Mouse (Mus musculus): ENCODE measurements around the gene Plvap. TPM values are rescaled to one million over a fixed set of nuclear protein-coding genes. Genes with fewer than 3 reads are reported as not detected.

Gene Plvap
- polyA plus RNA-seq (2014; fragmentation: Illumina TruSeq; extraction: RNeasy Lipid Tissue Mini Kit (QIAGEN cat#74804); ENCODE audit: low read depth, low replicate concordance): 6.2 TPM

GRCm38 (mm10) chr8:71511644-71512043 lies at the start of gene Plvap:
TSS of gene Plvap (minus strand) at chr8:71511752.

GRCm38 (mm10) chr8:71558071-71558957 lies 46.8 kb upstream of the Plvap start, which contains the start of gene Tmem221:
TSS of gene Tmem221 (minus strand) at chr8:71558871.

GRCm38 (mm10) chr8:71542632-71543343 lies 31.2 kb upstream of the Plvap start, which contains the start of gene Mvb12a:
TSS of gene Mvb12a (plus strand) at chr8:71542922.

GRCm38 (mm10) chr8:71537028-71537867 lies 25.7 kb upstream of the Plvap start, which contains the start of gene Bst2:
TSS of gene Bst2 (minus strand) at chr8:71537456.

GRCm38 (mm10) chr8:71525226-71526050 lies 13.9 kb upstream of the Plvap start, which contains the start of gene Ccdc194:
TSS of gene Ccdc194 (minus strand) at chr8:71525711.

GRCm38 (mm10) chr8:71487691-71488445 lies 23.7 kb downstream of the Plvap start, which contains the start of gene Gtpbp3:
TSS of gene Gtpbp3 (plus strand) at chr8:71488103.

GRCm38 (mm10) chr8:71485142-71486135 lies 26.1 kb downstream of the Plvap start, which contains the start of gene Ano8:
TSS of gene Ano8 (minus strand) at chr8:71485963.

GRCm38 (mm10) chr8:71468916-71469315 lies 42.6 kb downstream of the Plvap start, which contains the start of gene Dda1:
TSS of gene Dda1 (plus strand) at chr8:71469199.

GRCm38 (mm10) chr8:71464513-71465500 lies 46.7 kb downstream of the Plvap start, which contains the start of gene Mrpl34:
TSS of gene Mrpl34 (plus strand) at chr8:71464959.

GRCm38 (mm10) chr8:71463188-71464033 lies 48.1 kb downstream of the Plvap start, which contains the start of gene Abhd8:
TSS of gene Abhd8 (minus strand) at chr8:71463655.

Other genes with a start within 250 kb of the Plvap start
- gene Myo9b, start 239.0 kb downstream of the Plvap start, polyA plus RNA-seq (2014; fragmentation: Illumina TruSeq; extraction: RNeasy Lipid Tissue Mini Kit (QIAGEN cat#74804); ENCODE audit: low read depth, low replicate concordance): 1.3 TPM
- 1.9 TPM for gene Haus8, start 238.8 kb downstream of the Plvap start, polyA plus RNA-seq (2014; fragmentation: Illumina TruSeq; extraction: RNeasy Lipid Tissue Mini Kit (QIAGEN cat#74804); ENCODE audit: low read depth, low replicate concordance)
- gene Use1, start 144.9 kb downstream of the Plvap start, polyA plus RNA-seq (2014; fragmentation: Illumina TruSeq; extraction: RNeasy Lipid Tissue Mini Kit (QIAGEN cat#74804); ENCODE audit: low read depth, low replicate concordance): 2.1 TPM
- gene Ocel1, start 140.5 kb downstream of the Plvap start, polyA plus RNA-seq (2014; fragmentation: Illumina TruSeq; extraction: RNeasy Lipid Tissue Mini Kit (QIAGEN cat#74804); ENCODE audit: low read depth, low replicate concordance): 2.1 TPM
- 2.5 TPM for gene Nr2f6, start 129.8 kb downstream of the Plvap start, polyA plus RNA-seq (2014; fragmentation: Illumina TruSeq; extraction: RNeasy Lipid Tissue Mini Kit (QIAGEN cat#74804); ENCODE audit: low read depth, low replicate concordance)
- gene Ushbp1, start 116.0 kb downstream of the Plvap start, polyA plus RNA-seq (2014; fragmentation: Illumina TruSeq; extraction: RNeasy Lipid Tissue Mini Kit (QIAGEN cat#74804); ENCODE audit: low read depth, low replicate concordance): 0.89 TPM
- gene Babam1, start 114.9 kb downstream of the Plvap start, polyA plus RNA-seq (2014; fragmentation: Illumina TruSeq; extraction: RNeasy Lipid Tissue Mini Kit (QIAGEN cat#74804); ENCODE audit: low read depth, low replicate concordance): 17.8 TPM
- gene Ankle1, start 105.7 kb downstream of the Plvap start, polyA plus RNA-seq (2014; fragmentation: Illumina TruSeq; extraction: RNeasy Lipid Tissue Mini Kit (QIAGEN cat#74804); ENCODE audit: low read depth, low replicate concordance): not detected
- gene Abhd8, start 48.1 kb downstream of the Plvap start, polyA plus RNA-seq (2014; fragmentation: Illumina TruSeq; extraction: RNeasy Lipid Tissue Mini Kit (QIAGEN cat#74804); ENCODE audit: low read depth, low replicate concordance): 0.77 TPM
- gene Mrpl34, start 46.8 kb downstream of the Plvap start, polyA plus RNA-seq (2014; fragmentation: Illumina TruSeq; extraction: RNeasy Lipid Tissue Mini Kit (QIAGEN cat#74804); ENCODE audit: low read depth, low replicate concordance): 16.9 TPM
- 1.3 TPM for gene Dda1, start 42.6 kb downstream of the Plvap start, polyA plus RNA-seq (2014; fragmentation: Illumina TruSeq; extraction: RNeasy Lipid Tissue Mini Kit (QIAGEN cat#74804); ENCODE audit: low read depth, low replicate concordance)
- 0.85 TPM for gene Ano8, start 25.8 kb downstream of the Plvap start, polyA plus RNA-seq (2014; fragmentation: Illumina TruSeq; extraction: RNeasy Lipid Tissue Mini Kit (QIAGEN cat#74804); ENCODE audit: low read depth, low replicate concordance)
- gene Gtpbp3, start 23.6 kb downstream of the Plvap start, polyA plus RNA-seq (2014; fragmentation: Illumina TruSeq; extraction: RNeasy Lipid Tissue Mini Kit (QIAGEN cat#74804); ENCODE audit: low read depth, low replicate concordance): 1.4 TPM
- gene Ccdc194, start 14.0 kb upstream of the Plvap start, polyA plus RNA-seq (2014; fragmentation: Illumina TruSeq; extraction: RNeasy Lipid Tissue Mini Kit (QIAGEN cat#74804); ENCODE audit: low read depth, low replicate concordance): not detected
- gene Bst2, start 25.7 kb upstream of the Plvap start, polyA plus RNA-seq (2014; fragmentation: Illumina TruSeq; extraction: RNeasy Lipid Tissue Mini Kit (QIAGEN cat#74804); ENCODE audit: low read depth, low replicate concordance): 2.2 TPM
- 1.8 TPM for gene Mvb12a, start 31.2 kb upstream of the Plvap start, polyA plus RNA-seq (2014; fragmentation: Illumina TruSeq; extraction: RNeasy Lipid Tissue Mini Kit (QIAGEN cat#74804); ENCODE audit: low read depth, low replicate concordance)
- 2.3 TPM for gene Tmem221, start 47.1 kb upstream of the Plvap start, polyA plus RNA-seq (2014; fragmentation: Illumina TruSeq; extraction: RNeasy Lipid Tissue Mini Kit (QIAGEN cat#74804); ENCODE audit: low read depth, low replicate concordance)
- gene Nxnl1, start 54.8 kb upstream of the Plvap start, polyA plus RNA-seq (2014; fragmentation: Illumina TruSeq; extraction: RNeasy Lipid Tissue Mini Kit (QIAGEN cat#74804); ENCODE audit: low read depth, low replicate concordance): 0.20 TPM
- 1.6 TPM for gene Slc27a1, start 57.1 kb upstream of the Plvap start, polyA plus RNA-seq (2014; fragmentation: Illumina TruSeq; extraction: RNeasy Lipid Tissue Mini Kit (QIAGEN cat#74804); ENCODE audit: low read depth, low replicate concordance)
- gene Pgls, start 80.4 kb upstream of the Plvap start, polyA plus RNA-seq (2014; fragmentation: Illumina TruSeq; extraction: RNeasy Lipid Tissue Mini Kit (QIAGEN cat#74804); ENCODE audit: low read depth, low replicate concordance): 0.20 TPM
- gene Fam129c, start 85.9 kb upstream of the Plvap start, polyA plus RNA-seq (2014; fragmentation: Illumina TruSeq; extraction: RNeasy Lipid Tissue Mini Kit (QIAGEN cat#74804); ENCODE audit: low read depth, low replicate concordance): not detected
- gene Colgalt1, start 99.2 kb upstream of the Plvap start, polyA plus RNA-seq (2014; fragmentation: Illumina TruSeq; extraction: RNeasy Lipid Tissue Mini Kit (QIAGEN cat#74804); ENCODE audit: low read depth, low replicate concordance): 26.0 TPM
- gene Unc13a, start 160.0 kb upstream of the Plvap start, polyA plus RNA-seq (2014; fragmentation: Illumina TruSeq; extraction: RNeasy Lipid Tissue Mini Kit (QIAGEN cat#74804); ENCODE audit: low read depth, low replicate concordance): not detected
- gene Jak3, start 164.5 kb upstream of the Plvap start, polyA plus RNA-seq (2014; fragmentation: Illumina TruSeq; extraction: RNeasy Lipid Tissue Mini Kit (QIAGEN cat#74804); ENCODE audit: low read depth, low replicate concordance): not detected
- not detected for gene Insl3, start 177.5 kb upstream of the Plvap start, polyA plus RNA-seq (2014; fragmentation: Illumina TruSeq; extraction: RNeasy Lipid Tissue Mini Kit (QIAGEN cat#74804); ENCODE audit: low read depth, low replicate concordance)
- 2.9 TPM for gene B3gnt3, start 190.0 kb upstream of the Plvap start, polyA plus RNA-seq (2014; fragmentation: Illumina TruSeq; extraction: RNeasy Lipid Tissue Mini Kit (QIAGEN cat#74804); ENCODE audit: low read depth, low replicate concordance)
- not detected for gene Fcho1, start 214.0 kb upstream of the Plvap start, polyA plus RNA-seq (2014; fragmentation: Illumina TruSeq; extraction: RNeasy Lipid Tissue Mini Kit (QIAGEN cat#74804); ENCODE audit: low read depth, low replicate concordance)

Measured in kidney, adult 10 weeks (tissue).